Mouse (Mus musculus) myocyte (in vitro differentiated cells): ENCODE measurements around the gene Pln.

Source experiments
- CEBPB ChIP-seq: IDR thresholded peaks from 2 replicates; pipeline ENCODE4 v1.6.1; 2011; ENCODE audit warnings: mild to moderate bottlenecking, moderate library complexity; ENCODE audit not compliant: poor library complexity, insufficient read depth, severe bottlenecking
- MAX ChIP-seq: IDR thresholded peaks from one replicate; pipeline ENCODE4 v1.6.1; 2011; ENCODE audit warnings: low read depth, mild to moderate bottlenecking, control low read depth
- MYOD1 ChIP-seq, 3 experiments: IDR thresholded peaks; one replicate each; pipeline ENCODE4 v1.6.1; 2011; ENCODE audit warnings: control low read depth in 2 of 3, low read depth in 2 of 3, mild to moderate bottlenecking in 2 of 3, moderate library complexity in 1 of 3; ENCODE audit not compliant: insufficient read length in 2 of 3, control insufficient read depth in 1 of 3
- POLR2A ChIP-seq: IDR thresholded peaks from one replicate; pipeline ENCODE4 v1.6.1; 2011; ENCODE audit warnings: low read depth, mild to moderate bottlenecking, control low read depth, moderate library complexity; ENCODE audit not compliant: insufficient read length
- POLR2AphosphoS2 ChIP-seq: IDR thresholded peaks from one replicate; pipeline ENCODE4 v1.6.1; 2011; ENCODE audit warnings: low read depth, control low read depth; ENCODE audit not compliant: insufficient read length
- TCF12 ChIP-seq: IDR thresholded peaks from one replicate; pipeline ENCODE4 v1.6.1; 2011; ENCODE audit warnings: mild to moderate bottlenecking, control low read depth; ENCODE audit not compliant: poor library complexity, insufficient read depth, severe bottlenecking

DNA sequence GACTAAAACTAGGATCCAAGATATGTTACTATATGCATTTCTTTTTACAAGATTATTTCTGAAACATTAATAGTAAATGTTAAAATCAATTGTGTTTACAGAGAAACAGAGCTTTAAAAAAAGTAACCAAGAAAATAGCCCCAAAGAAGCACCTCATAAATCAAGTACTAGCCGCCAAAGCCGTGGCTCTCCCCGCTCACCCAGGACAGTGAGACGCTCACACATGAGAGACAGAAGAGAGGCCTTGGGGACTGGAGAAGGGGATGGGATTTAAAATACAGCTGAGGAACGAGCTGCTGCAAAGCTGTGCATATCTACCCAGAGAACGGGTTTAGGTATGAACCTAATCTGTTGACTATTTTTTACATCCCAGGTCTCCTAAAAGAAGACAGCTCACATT is 5.9 kb downstream of the Pln start:
- TF ChIP-seq TCF12 (no peak), POLR2AphosphoS2 (no peak), POLR2A (no peak), MAX (no peak), CEBPB (no peak), MYOD1 (IDR thresholded peaks at IDR 0.05; ENCODE audit: control insufficient read depth in 1 of 3, insufficient read length in 2 of 3, low read depth in 2 of 3) (no peak)
